Mouse (Mus musculus) bone marrow, adult 2 months (tissue): ENCODE results near the gene Banf1.

Source experiments
- CTCF ChIP-seq: fragments of 200-500 bp; IDR thresholded peaks from 2 replicates; pipeline ENCODE4 v1.5.1; 2011; ENCODE audit warnings: low read length, control low read depth; ENCODE audit not compliant: control insufficient read depth, insufficient read depth
- POLR2A ChIP-seq: fragments of 200-500 bp; IDR thresholded peaks from 2 replicates; pipeline ENCODE4 v1.6.1; 2011; ENCODE audit warnings: low read depth, mild to moderate bottlenecking, control low read depth, low read length, borderline replicate concordance; ENCODE audit not compliant: control insufficient read depth

DNA sequence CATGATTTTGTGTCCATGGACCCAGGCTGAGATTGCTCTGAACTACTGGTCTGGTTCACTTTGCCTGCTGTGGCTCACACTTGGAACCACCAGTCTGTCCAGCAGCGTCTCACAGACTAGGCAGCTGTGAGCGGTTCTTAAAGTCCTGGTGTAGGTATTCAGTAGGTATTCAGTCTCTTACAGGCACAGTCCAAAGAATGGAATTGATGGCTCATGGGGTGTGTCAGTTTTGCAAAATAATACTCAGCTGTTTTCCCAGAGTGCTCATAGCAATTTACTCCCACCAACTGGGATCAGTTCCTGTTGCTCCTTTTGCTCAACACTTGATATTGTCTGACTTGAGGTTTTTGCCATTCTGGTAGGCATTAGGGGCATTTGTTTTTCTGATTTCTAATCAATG, 4.8 kb downstream of the Banf1 start:
- TF ChIP-seq CTCF (no peak), POLR2A (no peak)
